Comparison of ENCODE assay signal across 8 mouse cellular contexts in genomic region chr16:24435115-24435553, GRCm38 (mm10). TPM values are rescaled to one million over a fixed set of nuclear protein-coding genes. Genes with fewer than 3 reads are reported as not detected.
DNase-seq lines count a peak whose midpoint lies in the region; ATAC-seq lines count a peak whose summit lies in the region.

No protein-coding gene starts in this region.

- DNase-seq in forebrain, embryonic 14.5 days (ENCODE audit: low spot score): peak; percentile 45
- DNase-seq in A20 (ENCODE audit: low read depth, low spot score): peak; percentile 47
- no peak for DNase-seq in embryonic facial prominence, embryonic 10.5 days (ENCODE audit: low spot score)
- peak; percentile 85 for DNase-seq in kidney, adult 9 months
- no peak for DNase-seq in lung, postnatal 25 days (ENCODE audit: low spot score)

- no peaks in the 10 kb centered on the region for H3K9me3 ChIP-seq in forebrain, embryonic 14.5 days (replicated peaks; ENCODE audit: control insufficient read depth, low read length)
- no peaks in the 10 kb centered on the region for H3K9me3 ChIP-seq in forebrain, embryonic 12.5 days
- no peaks in the 10 kb centered on the region for H3K9me3 ChIP-seq in embryonic facial prominence, embryonic 10.5 days
- no peaks in the 10 kb centered on the region for H3K9me3 ChIP-seq in stomach, embryonic 15.5 days

- no peak overlapping the region for H3K9ac ChIP-seq in forebrain, embryonic 14.5 days (ENCODE audit: low read length)
- no peak overlapping the region for H3K9ac ChIP-seq in forebrain, embryonic 12.5 days
- no peak overlapping the region for H3K9ac ChIP-seq in stomach, embryonic 15.5 days

- H3K27me3 ChIP-seq in forebrain, embryonic 14.5 days (replicated peaks; ENCODE audit: control insufficient read depth, insufficient read depth, low read length): no peaks in the 10 kb centered on the region
- no peaks in the 10 kb centered on the region for H3K27me3 ChIP-seq in forebrain, embryonic 12.5 days
- H3K27me3 ChIP-seq in embryonic facial prominence, embryonic 10.5 days (replicated peaks; ENCODE audit: low read depth, poor library complexity, severe bottlenecking): no peaks in the 10 kb centered on the region
- no peaks in the 10 kb centered on the region for H3K27me3 ChIP-seq in stomach, embryonic 15.5 days (replicated peaks)

- H3K27ac ChIP-seq in forebrain, embryonic 14.5 days (ENCODE audit: low read depth, low read length): no peak overlapping the region
- no peak overlapping the region for H3K27ac ChIP-seq in forebrain, embryonic 12.5 days
- H3K27ac ChIP-seq in embryonic facial prominence, embryonic 10.5 days (replicated peaks): 0 out of 2 replicates have a peak overlapping the region, but pooled peaks have one; percentile 19
- H3K27ac ChIP-seq in stomach, embryonic 15.5 days: peak overlapping the region; percentile 40; the same call in 1 of the 2 replicates

- ATAC-seq in forebrain, embryonic 14.5 days: peak; percentile 27; the same call in 1 of the 2 replicates
- no peak for ATAC-seq in forebrain, embryonic 12.5 days (ENCODE audit: low FRiP score)
- peak; percentile 44; the same call in 1 of the 2 replicates for ATAC-seq in stomach, embryonic 15.5 days (ENCODE audit: insufficient read depth, low FRiP score, low read depth)
- no peak for ATAC-seq in erythroid progenitor cell, adult 5-6 weeks (replicated peaks; ENCODE audit: low FRiP score, poor library complexity, severe bottlenecking)

- no peaks in the 10 kb centered on the region for H3K36me3 ChIP-seq in forebrain, embryonic 14.5 days (ENCODE audit: control insufficient read depth, insufficient read depth, low read length)
- H3K36me3 ChIP-seq in forebrain, embryonic 12.5 days (replicated peaks): no peaks in the 10 kb centered on the region
- H3K36me3 ChIP-seq in embryonic facial prominence, embryonic 10.5 days (replicated peaks): no peaks in the 10 kb centered on the region
- no peaks in the 10 kb centered on the region for H3K36me3 ChIP-seq in stomach, embryonic 15.5 days

- no peak overlapping the region for H3K4me3 ChIP-seq in forebrain, embryonic 14.5 days (ENCODE audit: low read depth, low read length)
- no peak overlapping the region for H3K4me3 ChIP-seq in forebrain, embryonic 12.5 days (replicated peaks)
- H3K4me3 ChIP-seq in embryonic facial prominence, embryonic 10.5 days: no peak overlapping the region
- H3K4me3 ChIP-seq in stomach, embryonic 15.5 days (replicated peaks): no peak overlapping the region

- no peak overlapping the region for H3K4me2 ChIP-seq in forebrain, embryonic 14.5 days (ENCODE audit: low read length)
- H3K4me2 ChIP-seq in forebrain, embryonic 12.5 days: no peak overlapping the region
- H3K4me2 ChIP-seq in stomach, embryonic 15.5 days: no peak overlapping the region

- peaks cover 17% of the 10 kb centered on the region for H3K4me1 ChIP-seq in forebrain, embryonic 14.5 days (ENCODE audit: control insufficient read depth, insufficient read depth, low read length)
- H3K4me1 ChIP-seq in forebrain, embryonic 12.5 days: peaks cover 24% of the 10 kb centered on the region
- peaks cover 43% of the 10 kb centered on the region for H3K4me1 ChIP-seq in embryonic facial prominence, embryonic 10.5 days
- peaks cover 26% of the 10 kb centered on the region for H3K4me1 ChIP-seq in stomach, embryonic 15.5 days

- WGBS in forebrain, embryonic 14.5 days: 55% methylated on average over 6 of the region's 6 CpGs
- 77% methylated on average over 6 of the region's 6 CpGs for WGBS in forebrain, embryonic 12.5 days
- 81% methylated on average over 6 of the region's 6 CpGs for WGBS in embryonic facial prominence, embryonic 10.5 days
- WGBS in stomach, embryonic 15.5 days: 51% methylated on average over 6 of the region's 6 CpGs

RNA-seq across cellular contexts. Expression of gene Lpp, which starts 41.8 kb away (rescaled TPM):
- polyA plus RNA-seq in forebrain, embryonic 14.5 days (2014; fragmentation: Nextera tagmentation; extraction: Ambion mirVana): 4.8 and 6.7 TPM in 2 replicates
- polyA plus RNA-seq in forebrain, embryonic 12.5 days (2016; fragmentation: Nextera tagmentation; extraction: Ambion mirVana): 16.1 and 18.1 TPM in 2 replicates
- 41.8 and 43.5 TPM in 2 replicates for polyA plus RNA-seq in embryonic facial prominence, embryonic 10.5 days (2016; fragmentation: Nextera tagmentation; extraction: Ambion mirVana)
- polyA plus RNA-seq in stomach, embryonic 15.5 days (2015; fragmentation: Nextera tagmentation; extraction: Ambion mirVana): 69.5 and 73.3 TPM in 2 replicates
- 2.1 and 2.9 TPM in 2 replicates for total RNA-seq in erythroid progenitor cell, adult 5-6 weeks (2015; ENCODE audit: low replicate concordance)
- 0.76 and 0.77 TPM in 2 replicates for total RNA-seq in erythroid progenitor cell, adult 5-6 weeks (2017; ENCODE audit: low replicate concordance)

Comparison
In these comparisons a context has a peak if more than half of its experiments do, and no peak if none do; other contexts are left out.
1. ATAC-seq: peak in forebrain, embryonic 14.5 days (single experiment) and stomach, embryonic 15.5 days (single experiment); none in forebrain, embryonic 12.5 days (single experiment) and erythroid progenitor cell, adult 5-6 weeks (single experiment).
2. DNase-seq: peak in forebrain, embryonic 14.5 days (single experiment), A20 (single experiment) and kidney, adult 9 months (single experiment); none in embryonic facial prominence, embryonic 10.5 days (single experiment) and lung, postnatal 25 days (single experiment).
3. H3K27ac ChIP-seq: peak in embryonic facial prominence, embryonic 10.5 days (single experiment) and stomach, embryonic 15.5 days (single experiment); none in forebrain, embryonic 14.5 days (single experiment) and forebrain, embryonic 12.5 days (single experiment).